Mouse (Mus musculus) CH12.LX (cell line): ENCODE measurements around the gene Fggy.

ENCODE experiments used
- E2F4 ChIP-seq: IDR thresholded peaks from 2 replicates; pipeline ENCODE4 v1.6.1; 2011; ENCODE audit warnings: low read depth, low read length, improper control_type of control experiment; ENCODE audit not compliant: insufficient replicate concordance
- MYC ChIP-seq: IDR thresholded peaks from 2 replicates; pipeline ENCODE4 v1.6.1; 2011; ENCODE audit warnings: low read depth, mild to moderate bottlenecking, improper control_type of control experiment, low read length
- NRF1 ChIP-seq: IDR thresholded peaks from 2 replicates; pipeline ENCODE4 v1.6.1; 2014; ENCODE audit warnings: low read depth, mild to moderate bottlenecking, inconsistent platforms, low read length, improper control_type of control experiment, moderate library complexity
- SIN3A ChIP-seq: IDR thresholded peaks from 2 replicates; pipeline ENCODE4 v1.6.1; 2012; ENCODE audit warnings: low read length, improper control_type of control experiment, inconsistent platforms
- UBTF ChIP-seq: IDR thresholded peaks from 2 replicates; pipeline ENCODE4 v1.6.1; 2012; ENCODE audit warnings: low read depth, mild to moderate bottlenecking, inconsistent platforms, low read length, improper control_type of control experiment, moderate library complexity
- USF1 ChIP-seq: IDR thresholded peaks from 2 replicates; pipeline ENCODE4 v1.6.1; 2014; ENCODE audit warnings: low read depth, mild to moderate bottlenecking, inconsistent platforms, low read length, improper control_type of control experiment

GRCm38 (mm10) chr4:95845981-95846617, 288.8 kb downstream of the Fggy start:
- TF ChIP-seq MYC (no peak), SIN3A (no peak), USF1 (no peak), NRF1 (no peak), UBTF (no peak), E2F4 (no peak)
